Mouse (Mus musculus) MEL (cell line): ENCODE results near the gene Kansl2. TPM values are rescaled to one million over a fixed set of nuclear protein-coding genes. Genes with fewer than 3 reads are reported as not detected.
A peak's percentile ranks its signal among the peaks of the same experiment; 100 is the strongest.

Experiments used
- DNase-seq: peaks from one replicate; pipeline ENCODE4 v3.0.0; 2011; ENCODE audit warnings: low read depth, low spot score
- H3K27ac ChIP-seq: 2 replicates; pipeline ENCODE4 v1.5.1; 2012; ENCODE audit warnings: low read depth, mild to moderate bottlenecking, control low read depth, low read length, moderate library complexity; ENCODE audit not compliant: control insufficient read depth
- H3K27me3 ChIP-seq, 2 experiments: fragments of 150-350 bp in 1 of 2; sonication (generic) in 1 of 2; 2 replicates each; pipeline ENCODE4 v1.6.1; 2012; ENCODE audit warnings: low read length in 2 of 2, mild to moderate bottlenecking in 2 of 2, improper control_type of control experiment in 1 of 2, moderate library complexity in 1 of 2; ENCODE audit not compliant: insufficient read depth in 2 of 2, control insufficient read depth in 1 of 2
- H3K36me3 ChIP-seq, 2 experiments: 2 replicates each; pipeline ENCODE4 v1.6.1; 2012 to 2014; ENCODE audit warnings: low read length in 2 of 2, improper control_type of control experiment in 1 of 2, inconsistent platforms in 1 of 2, mild to moderate bottlenecking in 1 of 2; ENCODE audit not compliant: insufficient read depth in 2 of 2, control insufficient read depth in 1 of 2
- H3K4me1 ChIP-seq, 2 experiments: fragments of 150-350 bp in 1 of 2; sonication (generic) in 1 of 2; 2 replicates each; pipeline ENCODE4 v1.6.1; 2012; ENCODE audit warnings: low read length in 2 of 2, improper control_type of control experiment in 1 of 2, mild to moderate bottlenecking in 1 of 2; ENCODE audit not compliant: insufficient read depth in 2 of 2, control insufficient read depth in 1 of 2
- H3K4me3 ChIP-seq, 2 experiments: fragments of 150-350 bp in 1 of 2; sonication (generic) in 1 of 2; 2 replicates each; pipeline ENCODE4 v1.5.1; 2012; ENCODE audit warnings: low read depth in 2 of 2, low read length in 2 of 2, mild to moderate bottlenecking in 2 of 2, moderate library complexity in 2 of 2, control low read depth in 1 of 2, improper control_type of control experiment in 1 of 2; ENCODE audit not compliant: control insufficient read depth in 1 of 2, insufficient read depth in 1 of 2
- H3K79me2 ChIP-seq: 2 replicates; pipeline ENCODE4 v1.6.1; 2012; ENCODE audit warnings: mild to moderate bottlenecking, low read length, moderate library complexity; ENCODE audit not compliant: control insufficient read depth, poor library complexity, insufficient read depth
- H3K9ac ChIP-seq: 2 replicates; pipeline ENCODE4 v1.6.1; 2012; ENCODE audit warnings: low read depth, mild to moderate bottlenecking, control low read depth, low read length, moderate library complexity; ENCODE audit not compliant: control insufficient read depth, poor library complexity, severe bottlenecking
- H3K9me3 ChIP-seq: fragments of 150-350 bp; sonication (generic); replicated peaks from 2 replicates; pipeline ENCODE4 v1.6.1; 2012; ENCODE audit warnings: mild to moderate bottlenecking, low read length, improper control_type of control experiment, moderate library complexity; ENCODE audit not compliant: insufficient read depth
- BHLHE40 ChIP-seq: IDR thresholded peaks from 2 replicates; pipeline ENCODE4 v1.6.1; 2012; ENCODE audit warnings: low read depth, mild to moderate bottlenecking, inconsistent platforms, low read length, improper control_type of control experiment, borderline replicate concordance
- CHD1 ChIP-seq: IDR thresholded peaks from 2 replicates; pipeline ENCODE4 v1.6.1; 2012; ENCODE audit warnings: low read depth, mild to moderate bottlenecking, inconsistent platforms, low read length, improper control_type of control experiment
- CHD2 ChIP-seq: IDR thresholded peaks from 2 replicates; pipeline ENCODE4 v1.6.1; 2011; ENCODE audit warnings: low read length, improper control_type of control experiment
- CTCF ChIP-seq, 3 experiments: IDR thresholded peaks in 2 of 3; conservative IDR thresholded peaks in 1 of 3; 2 replicates each; pipeline ENCODE4 v1.5.1; 2011 to 2012; ENCODE audit warnings: low read length in 3 of 3, low read depth in 2 of 3, mild to moderate bottlenecking in 2 of 3, improper control_type of control experiment in 1 of 3, inconsistent platforms in 1 of 3, mixed read lengths in 1 of 3, moderate library complexity in 1 of 3; ENCODE audit not compliant: control insufficient read depth in 1 of 3, insufficient read depth in 1 of 3, poor library complexity in 1 of 3, severe bottlenecking in 1 of 3
- E2F4 ChIP-seq: IDR thresholded peaks from 2 replicates; pipeline ENCODE4 v1.6.1; 2011; ENCODE audit warnings: low read depth, low read length, improper control_type of control experiment, borderline replicate concordance
- ELF1 ChIP-seq: IDR thresholded peaks from 2 replicates; pipeline ENCODE4 v1.6.1; 2014; ENCODE audit warnings: low read depth, mild to moderate bottlenecking, inconsistent platforms, low read length, improper control_type of control experiment, moderate library complexity
- EP300 ChIP-seq, 2 experiments: IDR thresholded peaks; 2 replicates each; pipeline ENCODE4 v1.6.1; 2011; ENCODE audit warnings: improper control_type of control experiment in 2 of 2, low read length in 2 of 2, low read depth in 1 of 2, mild to moderate bottlenecking in 1 of 2
- GABPA ChIP-seq: IDR thresholded peaks from 2 replicates; pipeline ENCODE4 v1.6.1; 2012; ENCODE audit warnings: low read depth, mild to moderate bottlenecking, inconsistent platforms, low read length, improper control_type of control experiment, moderate library complexity
- GATA1 ChIP-seq: IDR thresholded peaks from 2 replicates; pipeline ENCODE4 v1.6.1; 2011; ENCODE audit warnings: low read depth, low read length, improper control_type of control experiment
- HCFC1 ChIP-seq: IDR thresholded peaks from 2 replicates; pipeline ENCODE4 v1.6.1; 2012; ENCODE audit warnings: low read depth, mild to moderate bottlenecking, inconsistent platforms, low read length, improper control_type of control experiment, moderate library complexity
- JUND ChIP-seq: IDR thresholded peaks from 2 replicates; pipeline ENCODE4 v1.6.1; 2011; ENCODE audit warnings: low read depth, mild to moderate bottlenecking, improper control_type of control experiment, low read length
- KAT2A ChIP-seq: conservative IDR thresholded peaks from 2 replicates; pipeline ENCODE4 v1.6.1; 2012; ENCODE audit warnings: low read depth, low read length, improper control_type of control experiment, inconsistent platforms
- MAFK ChIP-seq: IDR thresholded peaks from 2 replicates; pipeline ENCODE4 v1.6.1; 2011; ENCODE audit warnings: low read depth, mild to moderate bottlenecking, low read length, improper control_type of control experiment, borderline replicate concordance
- MAX ChIP-seq: IDR thresholded peaks from 2 replicates; pipeline ENCODE4 v1.6.1; 2011; ENCODE audit warnings: low read length, improper control_type of control experiment
- MAZ ChIP-seq: IDR thresholded peaks from 2 replicates; pipeline ENCODE4 v1.6.1; 2012; ENCODE audit warnings: low read depth, mild to moderate bottlenecking, inconsistent platforms, low read length, improper control_type of control experiment
- MEF2A ChIP-seq: IDR thresholded peaks from 2 replicates; pipeline ENCODE4 v1.6.1; 2014; ENCODE audit warnings: low read depth, mild to moderate bottlenecking, inconsistent platforms, low read length, improper control_type of control experiment; ENCODE audit not compliant: poor library complexity, insufficient replicate concordance, severe bottlenecking; ENCODE audit errors: extremely low read depth
- MXI1 ChIP-seq: IDR thresholded peaks from 2 replicates; pipeline ENCODE4 v1.6.1; 2011; ENCODE audit warnings: mild to moderate bottlenecking, low read depth, low read length, improper control_type of control experiment
- MYB ChIP-seq: IDR thresholded peaks from 2 replicates; pipeline ENCODE4 v1.6.1; 2011; ENCODE audit warnings: mild to moderate bottlenecking, low read depth, low read length, improper control_type of control experiment
- NELFE ChIP-seq: IDR thresholded peaks from 2 replicates; pipeline ENCODE4 v1.6.1; 2011; ENCODE audit warnings: low read depth, low read length, improper control_type of control experiment
- NRF1 ChIP-seq: IDR thresholded peaks from 2 replicates; pipeline ENCODE4 v1.6.1; 2014; ENCODE audit warnings: low read depth, mild to moderate bottlenecking, inconsistent platforms, low read length, improper control_type of control experiment, moderate library complexity; ENCODE audit not compliant: poor library complexity, insufficient read depth, severe bottlenecking
- POLR2A ChIP-seq, 2 experiments: IDR thresholded peaks; 2 replicates each; pipeline ENCODE4 v1.6.1; 2011 to 2012; ENCODE audit warnings: low read length in 2 of 2, mild to moderate bottlenecking in 2 of 2, control low read depth in 1 of 2, improper control_type of control experiment in 1 of 2, low read depth in 1 of 2, moderate library complexity in 1 of 2; ENCODE audit not compliant: control insufficient read depth in 1 of 2, insufficient read depth in 1 of 2, poor library complexity in 1 of 2
- POLR2AphosphoS2 ChIP-seq: IDR thresholded peaks from 2 replicates; pipeline ENCODE4 v1.6.1; 2011; ENCODE audit warnings: low read length, improper control_type of control experiment
- POLR2AphosphoS5 ChIP-seq: IDR thresholded peaks from 2 replicates; pipeline ENCODE4 v1.6.1; 2012; ENCODE audit warnings: low read depth, borderline replicate concordance, mild to moderate bottlenecking, inconsistent platforms, low read length, moderate library complexity, mixed read lengths
- RAD21 ChIP-seq: IDR thresholded peaks from 2 replicates; pipeline ENCODE4 v1.6.1; 2011; ENCODE audit warnings: mild to moderate bottlenecking, low read depth, low read length, improper control_type of control experiment
- RCOR1 ChIP-seq: IDR thresholded peaks from 2 replicates; pipeline ENCODE4 v1.6.1; 2012; ENCODE audit warnings: low read depth, mild to moderate bottlenecking, inconsistent platforms, low read length, improper control_type of control experiment
- SIN3A ChIP-seq: IDR thresholded peaks from 2 replicates; pipeline ENCODE4 v1.6.1; 2012; ENCODE audit warnings: low read length, improper control_type of control experiment, inconsistent platforms
- TBP ChIP-seq: IDR thresholded peaks from 2 replicates; pipeline ENCODE4 v1.8.0; 2011; ENCODE audit warnings: low read depth, low read length, improper control_type of control experiment
- TCF12 ChIP-seq: IDR thresholded peaks from 2 replicates; pipeline ENCODE4 v1.6.1; 2014; ENCODE audit warnings: low read depth, mild to moderate bottlenecking, inconsistent platforms, low read length, improper control_type of control experiment, moderate library complexity
- USF2 ChIP-seq, 2 experiments: IDR thresholded peaks; 2 replicates each; pipeline ENCODE4 v1.6.1; 2011 to 2012; ENCODE audit warnings: improper control_type of control experiment in 2 of 2, low read length in 2 of 2, borderline replicate concordance in 1 of 2, inconsistent platforms in 1 of 2, low read depth in 1 of 2, mild to moderate bottlenecking in 1 of 2; ENCODE audit not compliant: insufficient read depth in 1 of 2
- ZKSCAN1 ChIP-seq: IDR thresholded peaks from 2 replicates; pipeline ENCODE4 v1.6.1; 2012; ENCODE audit warnings: low read depth, mild to moderate bottlenecking, inconsistent platforms, low read length, improper control_type of control experiment, moderate library complexity
- ZMIZ1 ChIP-seq: IDR thresholded peaks from 2 replicates; pipeline ENCODE4 v1.6.1; 2012; ENCODE audit warnings: low read depth, mild to moderate bottlenecking, inconsistent platforms, low read length, improper control_type of control experiment, moderate library complexity
- polyA plus RNA-seq, 2 experiments: library from polyadenylated mRNA; stranded (reverse) in 1 of 2; unstranded in 1 of 2; fragments of >175 nt in 1 of 2; fragments of >200 nt in 1 of 2; gene quantifications; 2 replicates each; pipeline versions ENCODE4 v1.2.1 to v1.2.4; 2012; ENCODE audit warnings: low replicate concordance in 2 of 2, low read depth in 1 of 2; ENCODE audit not compliant: insufficient read length in 2 of 2, insufficient read depth in 1 of 2, missing spikeins in 1 of 2
- total RNA-seq: library from RNA; depleted of rRNA; stranded (reverse); fragments of 300-350 nt; gene quantifications from 2 replicates; pipeline ENCODE4 v1.2.3, GENCODE M21; 2012

Gene Kansl2
- total and polyA plus RNA-seq, 3 experiments = 157 to 170 TPM; not detected in 1

- no peak for TF ChIP-seq POLR2AphosphoS5
- peak; percentile 20 for TF ChIP-seq ELF1
- no peak for TF ChIP-seq KAT2A
- TF ChIP-seq RAD21 = no peak
- TF ChIP-seq BHLHE40 = peak; percentile 97
- no peak for TF ChIP-seq ZKSCAN1
- TF ChIP-seq EP300 (IDR thresholded peaks at IDR 0.05; ENCODE audit: low read depth in 1 of 2, low read length in 2 of 2) = peak; percentile 86 to 94
Observed at GRCm38 (mm10) chr15:98486433-98487021, 47.5 kb downstream of the Kansl2 start (continued).

- H3K27ac ChIP-seq = peak overlapping the region; percentile 40
- peaks cover 21 to 33% of the 10 kb centered on the region in 2 experiments for H3K4me1 ChIP-seq
- H3K9me3 ChIP-seq = no peaks in the 10 kb centered on the region
- H3K9ac ChIP-seq = peak overlapping the region; percentile 36
- peaks cover 0 to 21% of the 10 kb centered on the region in 2 experiments; a peak in 2 of 4 replicates for H3K36me3 ChIP-seq
- DNase-seq = peak; percentile 60
- peak overlapping the region; percentile 23 to 32 for H3K4me3 ChIP-seq
- H3K27me3 ChIP-seq = 0 out of 4 replicates have a peak, but pooled peaks cover 0 to 1% of the 10 kb centered on the region in 2 experiments
- no peaks in the 10 kb centered on the region for H3K79me2 ChIP-seq
- TF ChIP-seq HCFC1 (peak; percentile 66), ZMIZ1 (no peak), GABPA (no peak), MAFK (no peak), ELF1 (peak; percentile 87), POLR2A (IDR thresholded peaks at IDR 0.05; ENCODE audit: control insufficient read depth in 1 of 2, insufficient read depth in 1 of 2, low read depth in 1 of 2, low read length in 2 of 2, poor library complexity in 1 of 2) (peak in 1 of 2 experiments; percentile 25; a peak in 1 of 4 replicates), ZKSCAN1 (no peak), JUND (no peak), MAZ (no peak), MXI1 (peak; percentile 8; the same call in 1 of the 2 replicates), BHLHE40 (no peak), SIN3A (peak; percentile 43; the same call in 1 of the 2 replicates), USF2 (IDR thresholded peaks at IDR 0.05; ENCODE audit: borderline replicate concordance in 1 of 2, insufficient read depth in 1 of 2, low read depth in 1 of 2, low read length in 2 of 2) (no peak), MEF2A (no peak), POLR2AphosphoS2 (no peak), CTCF (IDR thresholded peaks at IDR 0.05 in 2 of 3, conservative IDR thresholded peaks at IDR 0.05 in 1 of 3; ENCODE audit: control insufficient read depth in 1 of 3, insufficient read depth in 1 of 3, low read depth in 2 of 3, low read length in 3 of 3, poor library complexity in 1 of 3, severe bottlenecking in 1 of 3) (no peak), MYB (peak; percentile 34; the same call in 1 of the 2 replicates), KAT2A (no peak), E2F4 (no peak), NELFE (peak; percentile 42; the same call in 1 of the 2 replicates), MAX (no peak), TBP (peak; percentile 47; the same call in 1 of the 2 replicates), POLR2AphosphoS5 (no peak), CHD1 (no peak), NRF1 (no peak), CHD2 (no peak; the same call in 1 of the 2 replicates), RCOR1 (no peak), TCF12 (peak; percentile 40; the same call in 1 of the 2 replicates), GATA1 (no peak)
Observed at GRCm38 (mm10) chr15:98483907-98484886, 49.9 kb downstream of the Kansl2 start.
